Mouse (Mus musculus): ENCODE results near the gene Fdx1. TPM values are rescaled to one million over a fixed set of nuclear protein-coding genes. Genes with fewer than 3 reads are reported as not detected.

Gene Fdx1
- polyA plus RNA-seq, 1 experiment = 30.5 TPM

DNA sequence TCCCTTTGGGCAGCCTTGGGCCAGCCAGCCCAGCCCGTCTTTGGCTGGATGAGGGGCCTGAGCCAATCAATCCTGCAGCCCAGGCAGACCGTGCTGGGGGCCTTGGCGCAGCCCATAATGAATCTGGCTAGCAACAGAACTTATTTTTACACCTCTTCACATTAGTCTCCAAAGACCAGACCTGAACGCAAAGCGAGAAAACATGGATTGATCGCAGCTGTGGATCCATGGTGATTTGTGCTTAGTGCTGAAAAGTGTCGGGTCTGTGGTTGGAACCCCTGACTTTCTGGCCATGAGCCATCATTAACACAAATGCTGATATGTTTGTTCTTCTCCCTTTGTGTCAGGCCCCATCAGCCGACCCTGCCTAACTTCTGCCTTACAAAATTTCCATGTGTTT is 56.4 kb downstream of the Fdx1 start:
- no peaks in the 10 kb centered on the region for H3K27me3 ChIP-seq (ENCODE audit: control insufficient read depth, insufficient read depth, low read length)
- TF ChIP-seq POLR2A (IDR thresholded peaks at IDR 0.05; ENCODE audit: control insufficient read depth, extremely low read depth, insufficient read depth, low read length, poor library complexity) = no peak
- H3K36me3 ChIP-seq (ENCODE audit: control insufficient read depth, insufficient read depth, low read length) = no peaks in the 10 kb centered on the region
- DNase-seq = no peak
- WGBS = 96% methylated on average over 8 of the region's 8 CpGs
- H3K4me1 ChIP-seq (replicated peaks; ENCODE audit: control insufficient read depth, insufficient read depth, low read length) = peaks cover 2% of the 10 kb centered on the region
- H3K27ac ChIP-seq (ENCODE audit: control insufficient read depth, insufficient read depth, low read length) = no peak overlapping the region
- H3K4me3 ChIP-seq (ENCODE audit: control insufficient read depth, insufficient read depth, low read length) = no peak overlapping the region

Other genes with a start within 250 kb of the Fdx1 start
- 1.2 TPM in 2 replicates for gene Arhgap20, start 198.2 kb downstream of the Fdx1 start, polyA plus RNA-seq (2012; rRNA removed)
- 19.9 and 20.4 TPM in 2 replicates for gene Rdx, start 83.6 kb upstream of the Fdx1 start, polyA plus RNA-seq (2012; rRNA removed)
- 1.5 and 1.7 TPM in 2 replicates for gene Zc3h12c, start 205.0 kb upstream of the Fdx1 start, polyA plus RNA-seq (2012; rRNA removed)

Data from thymus, adult 2 months (tissue).